Mouse (Mus musculus): ENCODE results near the gene Ltb.

- TF ChIP-seq POLR2A (IDR thresholded peaks at IDR 0.05; ENCODE audit: insufficient read length, low read depth) (no peak), E2F4 (IDR thresholded peaks at IDR 0.05; ENCODE audit: insufficient read depth) (no peak), MYOG (IDR thresholded peaks at IDR 0.05; ENCODE audit: control insufficient read depth in 1 of 3, insufficient read depth in 1 of 3, insufficient read length in 2 of 3, low read depth in 2 of 3) (no peak), USF1 (IDR thresholded peaks at IDR 0.05; ENCODE audit: low read depth) (no peak), MYOD1 (IDR thresholded peaks at IDR 0.05; ENCODE audit: control insufficient read depth in 1 of 3, insufficient read length in 2 of 3, low read depth in 2 of 3) (no peak)
These were observed 2.9 kb downstream of the Ltb start for GRCm38 (mm10) chr17:35197126-35197525.
